Mouse (Mus musculus): ENCODE results near the gene Prm3. TPM values are rescaled to one million over a fixed set of nuclear protein-coding genes. Genes with fewer than 3 reads are reported as not detected.
"Not testable (repeated sequence)": the region's sequence is repeated elsewhere in the genome, so short reads cannot be mapped to it uniquely, and the experiment has no call there.

Gene Prm3
- polyA plus RNA-seq, 1 experiment = not detected

GRCm38 (mm10) chr16:10812865-10813371 is 22.2 kb upstream of the Prm3 start, which contains the start of gene Gm11172:
Gm11172 (plus strand) TSS chr16:10812915.
- Histone ChIP-seq H3K36me3 (ENCODE audit: control insufficient read depth) (no peaks in the 10 kb centered on the region), H3K9me3 (ENCODE audit: control insufficient read depth, low read length) (no peaks in the 10 kb centered on the region), H3K4me3 (replicated peaks) (no peak within 1 kb of the TSS), H3K4me1 (ENCODE audit: control insufficient read depth) (peaks cover 8% of the 10 kb centered on the region), H3K27me3 (ENCODE audit: control insufficient read depth) (peaks cover 4% of the 10 kb centered on the region)
- TF ChIP-seq TAL1 (IDR thresholded peaks at IDR 0.05; ENCODE audit: low read length) (no peak), GATA1 (IDR thresholded peaks at IDR 0.05; ENCODE audit: low read length) (no peak)

GRCm38 (mm10) chr16:10810376-10810775 is 19.7 kb upstream of the Prm3 start:
- no peak overlapping the region for H3K4me3 ChIP-seq (replicated peaks)
- peaks cover 8% of the 10 kb centered on the region for H3K4me1 ChIP-seq (ENCODE audit: control insufficient read depth)
- no peaks in the 10 kb centered on the region for H3K36me3 ChIP-seq (ENCODE audit: control insufficient read depth)
- TF ChIP-seq TAL1 (IDR thresholded peaks at IDR 0.05; ENCODE audit: low read length) = no peak
- no peak for TF ChIP-seq GATA1 (IDR thresholded peaks at IDR 0.05; ENCODE audit: low read length)
- H3K9me3 ChIP-seq (ENCODE audit: control insufficient read depth, low read length) = no peaks in the 10 kb centered on the region
- peaks cover 4% of the 10 kb centered on the region for H3K27me3 ChIP-seq (ENCODE audit: control insufficient read depth)

- Histone ChIP-seq H3K4me3 (replicated peaks) (no peak within 1 kb of the TSS), H3K36me3 (ENCODE audit: control insufficient read depth) (no peaks in the 10 kb centered on the region), H3K27me3 (ENCODE audit: control insufficient read depth) (peaks cover 3% of the 10 kb centered on the region), H3K9me3 (ENCODE audit: control insufficient read depth, low read length) (no peaks in the 10 kb centered on the region), H3K4me1 (ENCODE audit: control insufficient read depth) (peaks cover 1% of the 10 kb centered on the region; the same call in 1 of the 2 replicates)
- TF ChIP-seq TAL1 (IDR thresholded peaks at IDR 0.05; ENCODE audit: low read length) (no peak), GATA1 (IDR thresholded peaks at IDR 0.05; ENCODE audit: low read length) (no peak)
Observed at GRCm38 (mm10) chr16:10805789-10806527, 15.2 kb upstream of the Prm3 start, which contains the start of gene Prm1. Prm1 (minus strand) TSS chr16:10805839.

GRCm38 (mm10) chr16:10802420-10802819 is 11.7 kb upstream of the Prm3 start:
- not testable (repeated sequence) for H3K36me3 ChIP-seq (ENCODE audit: control insufficient read depth); H3K4me1 ChIP-seq (ENCODE audit: control insufficient read depth); H3K4me3 ChIP-seq (replicated peaks); H3K27me3 ChIP-seq (ENCODE audit: control insufficient read depth); H3K9me3 ChIP-seq (ENCODE audit: control insufficient read depth, low read length)

- TF ChIP-seq TAL1 (IDR thresholded peaks at IDR 0.05; ENCODE audit: low read length) = no peak
- TF ChIP-seq GATA1 (IDR thresholded peaks at IDR 0.05; ENCODE audit: low read length) = no peak
- Histone ChIP-seq H3K36me3 (ENCODE audit: control insufficient read depth) (no peaks in the 10 kb centered on the region), H3K4me3 (replicated peaks) (no peak within 1 kb of the TSS), H3K9me3 (ENCODE audit: control insufficient read depth, low read length) (no peaks in the 10 kb centered on the region), H3K4me1 (ENCODE audit: control insufficient read depth) (no peaks in the 10 kb centered on the region), H3K27me3 (ENCODE audit: control insufficient read depth) (peaks cover 26% of the 10 kb centered on the region)
Observed at GRCm38 (mm10) chr16:10796034-10796433, 5.3 kb upstream of the Prm3 start, which contains the start of gene Prm2. Prm2 (minus strand) TSS chr16:10796134.

GRCm38 (mm10) chr16:10788866-10789265 is 1.8 kb downstream of the Prm3 start:
- peaks cover 7% of the 10 kb centered on the region; the same call in 1 of the 2 replicates for H3K9me3 ChIP-seq (ENCODE audit: control insufficient read depth, low read length)
- peaks cover 26% of the 10 kb centered on the region for H3K4me1 ChIP-seq (ENCODE audit: control insufficient read depth)
- peaks cover 22% of the 10 kb centered on the region for H3K27me3 ChIP-seq (ENCODE audit: control insufficient read depth)
- H3K36me3 ChIP-seq (ENCODE audit: control insufficient read depth) = no peaks in the 10 kb centered on the region
- no peak overlapping the region for H3K4me3 ChIP-seq (replicated peaks)
- no peak for TF ChIP-seq TAL1 (IDR thresholded peaks at IDR 0.05; ENCODE audit: low read length)
- no peak for TF ChIP-seq GATA1 (IDR thresholded peaks at IDR 0.05; ENCODE audit: low read length)

- Histone ChIP-seq H3K9me3 (ENCODE audit: control insufficient read depth, low read length) (peaks cover 7% of the 10 kb centered on the region; the same call in 1 of the 2 replicates), H3K27me3 (ENCODE audit: control insufficient read depth) (peaks cover 28% of the 10 kb centered on the region), H3K4me1 (ENCODE audit: control insufficient read depth) (peaks cover 26% of the 10 kb centered on the region), H3K4me3 (replicated peaks) (no peak within 1 kb of the TSS), H3K36me3 (ENCODE audit: control insufficient read depth) (no peaks in the 10 kb centered on the region)
- TF ChIP-seq GATA1 (IDR thresholded peaks at IDR 0.05; ENCODE audit: low read length) = no peak
- TF ChIP-seq TAL1 (IDR thresholded peaks at IDR 0.05; ENCODE audit: low read length) = no peak
Observed at GRCm38 (mm10) chr16:10788271-10788670, 2.4 kb downstream of the Prm3 start, which contains the start of gene Tnp2. Tnp2 (minus strand) TSS chr16:10788660.

- TF ChIP-seq TAL1 (IDR thresholded peaks at IDR 0.05; ENCODE audit: low read length) (no peak), GATA1 (IDR thresholded peaks at IDR 0.05; ENCODE audit: low read length) (no peak)
- H3K9me3 ChIP-seq (ENCODE audit: control insufficient read depth, low read length) = peaks cover 7% of the 10 kb centered on the region; the same call in 1 of the 2 replicates
- no peak overlapping the region for H3K4me3 ChIP-seq (replicated peaks)
- peaks cover 26% of the 10 kb centered on the region for H3K4me1 ChIP-seq (ENCODE audit: control insufficient read depth)
- no peaks in the 10 kb centered on the region for H3K36me3 ChIP-seq (ENCODE audit: control insufficient read depth)
- peaks cover 34% of the 10 kb centered on the region for H3K27me3 ChIP-seq (ENCODE audit: control insufficient read depth)
Observed at GRCm38 (mm10) chr16:10787548-10788058, 3.1 kb downstream of the Prm3 start.

- H3K9me3 ChIP-seq (ENCODE audit: control insufficient read depth, low read length) = peaks cover 7% of the 10 kb centered on the region; the same call in 1 of the 2 replicates
- peak overlapping the region; percentile 90 for H3K4me3 ChIP-seq (replicated peaks)
- no peak for TF ChIP-seq TAL1 (IDR thresholded peaks at IDR 0.05; ENCODE audit: low read length)
- no peak for TF ChIP-seq GATA1 (IDR thresholded peaks at IDR 0.05; ENCODE audit: low read length)
- H3K4me1 ChIP-seq (ENCODE audit: control insufficient read depth) = peaks cover 26% of the 10 kb centered on the region
- H3K36me3 ChIP-seq (ENCODE audit: control insufficient read depth) = no peaks in the 10 kb centered on the region
- peaks cover 41% of the 10 kb centered on the region for H3K27me3 ChIP-seq (ENCODE audit: control insufficient read depth)
Observed at GRCm38 (mm10) chr16:10786782-10787547, 3.7 kb downstream of the Prm3 start.
